Mouse (Mus musculus): ENCODE results near the gene Scrg1. TPM values are rescaled to one million over a fixed set of nuclear protein-coding genes. Genes with fewer than 3 reads are reported as not detected.
"Not testable (repeated sequence)": the region's sequence is repeated elsewhere in the genome, so short reads cannot be mapped to it uniquely, and the experiment has no call there.

Gene Scrg1
- polyA plus RNA-seq, 1 experiment = not detected

GRCm38 (mm10) chr8:57511316-57512118 lies 55.8 kb downstream of the Scrg1 start, which contains the start of gene Hmgb2:
Gene Hmgb2 (plus strand): TSS chr8:57511907.
- Histone ChIP-seq H3K4me3 (ENCODE audit: insufficient read depth, low read depth, low read length) (peak within 1 kb of the TSS; percentile 88), H3K27ac (replicated peaks; ENCODE audit: low read depth, low read length) (peak within 1 kb of the TSS; percentile 55), H3K4me1 (ENCODE audit: control insufficient read depth, insufficient read depth, insufficient read length, low read length) (0 out of 2 replicates have a peak, but pooled peaks cover 3% of the 10 kb centered on the region)

GRCm38 (mm10) chr8:57512141-57513056 lies 56.7 kb downstream of the Scrg1 start:
- Histone ChIP-seq H3K4me1 (ENCODE audit: control insufficient read depth, insufficient read depth, insufficient read length, low read length) (0 out of 2 replicates have a peak, but pooled peaks cover 3% of the 10 kb centered on the region), H3K27ac (replicated peaks; ENCODE audit: low read depth, low read length) (peak overlapping the region; percentile 55), H3K4me3 (ENCODE audit: insufficient read depth, low read depth, low read length) (peak overlapping the region; percentile 88)

GRCm38 (mm10) chr8:57513178-57513661 lies 57.5 kb downstream of the Scrg1 start:
- not testable (repeated sequence) for H3K27ac ChIP-seq (replicated peaks; ENCODE audit: low read depth, low read length); H3K4me1 ChIP-seq (ENCODE audit: control insufficient read depth, insufficient read depth, insufficient read length, low read length)
- peak overlapping the region; percentile 59 for H3K4me3 ChIP-seq (ENCODE audit: insufficient read depth, low read depth, low read length)

GRCm38 (mm10) chr8:57516685-57517084 lies 61.0 kb downstream of the Scrg1 start:
- not testable (repeated sequence) for H3K4me3 ChIP-seq (ENCODE audit: insufficient read depth, low read depth, low read length); H3K27ac ChIP-seq (replicated peaks; ENCODE audit: low read depth, low read length); H3K4me1 ChIP-seq (ENCODE audit: control insufficient read depth, insufficient read depth, insufficient read length, low read length)

- Histone ChIP-seq H3K4me3 (ENCODE audit: insufficient read depth, low read depth, low read length) (no peak overlapping the region), H3K4me1 (ENCODE audit: control insufficient read depth, insufficient read depth, insufficient read length, low read length) (no peaks in the 10 kb centered on the region), H3K27ac (replicated peaks; ENCODE audit: low read depth, low read length) (no peak overlapping the region)
Observed at GRCm38 (mm10) chr8:57517723-57518122, 62.0 kb downstream of the Scrg1 start.

- no peak overlapping the region for H3K4me3 ChIP-seq (ENCODE audit: insufficient read depth, low read depth, low read length)
- H3K4me1 ChIP-seq (ENCODE audit: control insufficient read depth, insufficient read depth, insufficient read length, low read length) = no peaks in the 10 kb centered on the region
- no peak overlapping the region for H3K27ac ChIP-seq (replicated peaks; ENCODE audit: low read depth, low read length)
Observed at GRCm38 (mm10) chr8:57520186-57520786, 64.6 kb downstream of the Scrg1 start.

Other genes with a start within 250 kb of the Scrg1 start
- not detected in 2 replicates for gene Hand2, start 134.9 kb upstream of the Scrg1 start, polyA plus RNA-seq (2012; ENCODE audit: insufficient read depth, insufficient read length, missing spikeins)
- 3.9 and 6.5 TPM in 2 replicates for gene Sap30, start 31.9 kb downstream of the Scrg1 start, polyA plus RNA-seq (2012; ENCODE audit: insufficient read depth, insufficient read length, missing spikeins)
- gene Hmgb2, start 56.0 kb downstream of the Scrg1 start, polyA plus RNA-seq (2012; ENCODE audit: insufficient read depth, insufficient read length, missing spikeins) = 2.1 and 4.9 TPM in 2 replicates
- gene Galnt7, start 197.1 kb downstream of the Scrg1 start, polyA plus RNA-seq (2012; ENCODE audit: insufficient read depth, insufficient read length, missing spikeins) = 0.79 and 0.96 TPM in 2 replicates